Mouse (Mus musculus) kidney, adult 9 months (tissue): ENCODE measurements around the gene Gm20388.

ENCODE experiments used
- DNase-seq: peaks from one replicate; pipeline ENCODE4 v3.0.0; 2022

Gene Gm20388

GRCm38 (mm10) chr8:122038076-122038475, 2127.4 kb downstream of the Gm20388 start:
- no peak for DNase-seq

- no peak for DNase-seq
These were observed 2128.8 kb downstream of the Gm20388 start for GRCm38 (mm10) chr8:122039452-122039851.

- no peak for DNase-seq
These were observed 2136.7 kb downstream of the Gm20388 start for GRCm38 (mm10) chr8:122047206-122047870.

- DNase-seq, result no peak
These were observed 2138.6 kb downstream of the Gm20388 start for GRCm38 (mm10) chr8:122049266-122049665.

- no peak for DNase-seq
These were observed 2139.3 kb downstream of the Gm20388 start for GRCm38 (mm10) chr8:122049923-122050322.

- no peak for DNase-seq
These were observed 2140.0 kb downstream of the Gm20388 start for GRCm38 (mm10) chr8:122050620-122051019.

- no peak for DNase-seq
These were observed 2144.7 kb downstream of the Gm20388 start for GRCm38 (mm10) chr8:122055321-122055720.

- DNase-seq, result no peak
These were observed 2145.5 kb downstream of the Gm20388 start for GRCm38 (mm10) chr8:122056113-122056512.

GRCm38 (mm10) chr8:122056882-122057281, 2146.2 kb downstream of the Gm20388 start:
- DNase-seq, result peak; percentile 49

- DNase-seq, result no peak
These were observed 2147.9 kb downstream of the Gm20388 start for GRCm38 (mm10) chr8:122058510-122058909.

- no peak for DNase-seq
These were observed 2148.3 kb downstream of the Gm20388 start for GRCm38 (mm10) chr8:122058951-122059350.

- DNase-seq, result no peak
These were observed 2152.0 kb downstream of the Gm20388 start for GRCm38 (mm10) chr8:122062508-122063223.

- no peak for DNase-seq
These were observed 2153.7 kb downstream of the Gm20388 start for GRCm38 (mm10) chr8:122064353-122064752.

- DNase-seq, result no peak
These were observed 2157.3 kb downstream of the Gm20388 start for GRCm38 (mm10) chr8:122067783-122068505.

- DNase-seq, result no peak
These were observed 2158.0 kb downstream of the Gm20388 start for GRCm38 (mm10) chr8:122068609-122069008.

GRCm38 (mm10) chr8:122069281-122069680, 2158.6 kb downstream of the Gm20388 start:
- DNase-seq, result no peak

- peak; percentile 45 for DNase-seq
These were observed 2160.6 kb downstream of the Gm20388 start for GRCm38 (mm10) chr8:122071193-122071592.

GRCm38 (mm10) chr8:122073964-122074363, 2163.3 kb downstream of the Gm20388 start:
- DNase-seq, result no peak

GRCm38 (mm10) chr8:122074442-122074841, 2163.8 kb downstream of the Gm20388 start:
- no peak for DNase-seq

GRCm38 (mm10) chr8:122074977-122075376, 2164.3 kb downstream of the Gm20388 start:
- DNase-seq, result no peak

- no peak for DNase-seq
These were observed 2165.7 kb downstream of the Gm20388 start for GRCm38 (mm10) chr8:122076183-122076842.

GRCm38 (mm10) chr8:122078321-122078720, 2167.7 kb downstream of the Gm20388 start:
- no peak for DNase-seq

- DNase-seq, result peak; percentile 50
These were observed 2168.5 kb downstream of the Gm20388 start for GRCm38 (mm10) chr8:122079093-122079492.
